In the genomic region with DNA sequence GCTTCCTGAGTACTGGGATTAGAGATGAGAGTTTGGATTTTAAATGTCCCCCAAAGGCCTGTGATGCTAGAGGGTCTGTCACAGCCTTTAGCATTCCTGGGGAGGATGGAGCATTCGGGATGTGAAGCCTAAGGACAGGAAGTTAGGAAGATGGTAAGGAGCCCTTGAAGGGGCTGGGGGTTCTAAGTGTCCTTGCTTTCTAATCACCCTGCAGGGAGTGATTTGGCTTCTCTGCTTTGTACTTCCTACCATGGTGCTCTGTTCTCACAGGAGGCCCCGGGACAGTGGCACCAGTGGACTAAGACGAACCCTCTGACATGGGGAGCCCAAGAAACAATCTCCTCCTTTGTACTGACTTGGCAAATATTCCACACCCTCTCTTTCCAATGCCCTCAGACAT, we compare ENCODE assay signal across 39 mouse cellular contexts. TPM values are rescaled to one million over a fixed set of nuclear protein-coding genes. Genes with fewer than 3 reads are reported as not detected.
"Had no signal": no experiment of that assay in that cellular context is flagged by ENCODE, and none has a peak within 500 bp of the region (broad histone marks: within the 10 kb centered on the region; RNA-seq: fewer than 3 reads in every experiment).

No protein-coding gene starts in this region.

- H3K4me1 ChIP-seq: limb, embryonic 12.5 days; limb, embryonic 13.5 days; limb, embryonic 15.5 days; liver, embryonic 12.5 days; liver, embryonic 13.5 days; liver, embryonic 15.5 days; lung, embryonic 15.5 days; megakaryocyte, embryonic 14.5 days; midbrain, embryonic 12.5 days; midbrain, embryonic 15.5 days; neural tube, embryonic 12.5 days had no signal

- H3K27ac ChIP-seq: left cerebral cortex, adult 2 months; limb, embryonic 10.5 days; limb, embryonic 12.5 days; limb, embryonic 13.5 days; limb, embryonic 15.5 days; liver, embryonic 12.5 days; liver, embryonic 13.5 days; liver, embryonic 14.5 days; liver, embryonic 15.5 days; lung, embryonic 15.5 days; macrophage; midbrain, embryonic 10.5 days; midbrain, embryonic 12.5 days; midbrain, embryonic 15.5 days; neural tube, embryonic 12.5 days had no signal

- H3K27me3 ChIP-seq: limb, embryonic 12.5 days; limb, embryonic 13.5 days; limb, embryonic 15.5 days; liver, embryonic 12.5 days; liver, embryonic 13.5 days; liver, embryonic 15.5 days; lung, embryonic 15.5 days; megakaryocyte, embryonic 14.5 days; midbrain, embryonic 12.5 days; midbrain, embryonic 15.5 days; neural tube, embryonic 12.5 days had no signal

- DNase-seq: left cerebral cortex, postnatal 4 days; liver; liver, embryonic 13.5 days; liver, postnatal 0 days; lung, adult 18-20 months; lung, adult 2 months; lung, embryonic 14.5 days; lung, postnatal 10 days; lung, postnatal 14 days; lung, postnatal 36 days; lung, postnatal 4 days; midbrain, embryonic 14.5 days had no signal

- H3K9ac ChIP-seq: limb, embryonic 12.5 days; limb, embryonic 13.5 days; limb, embryonic 15.5 days; liver, embryonic 12.5 days; liver, embryonic 13.5 days; liver, embryonic 14.5 days; liver, embryonic 15.5 days; liver, postnatal 0 days; lung, embryonic 14.5 days; lung, embryonic 15.5 days; midbrain, embryonic 12.5 days; midbrain, embryonic 15.5 days; neural tube, embryonic 12.5 days had no signal

- H3K36me3 ChIP-seq: limb, embryonic 10.5 days; limb, embryonic 12.5 days; limb, embryonic 13.5 days; limb, embryonic 15.5 days; liver, embryonic 12.5 days; liver, embryonic 13.5 days; liver, embryonic 15.5 days; lung, embryonic 15.5 days; midbrain, embryonic 10.5 days; midbrain, embryonic 12.5 days; midbrain, embryonic 15.5 days; neural tube, embryonic 12.5 days had no signal

- H3K4me2 ChIP-seq: limb, embryonic 12.5 days; limb, embryonic 13.5 days; limb, embryonic 15.5 days; liver, embryonic 11.5 days; liver, embryonic 12.5 days; liver, embryonic 13.5 days; liver, embryonic 15.5 days; lung, embryonic 14.5 days; lung, embryonic 15.5 days; midbrain, embryonic 12.5 days; midbrain, embryonic 15.5 days; neural tube, embryonic 12.5 days had no signal

- ATAC-seq: liver, embryonic 12.5 days; liver, postnatal 0 days; lung, postnatal 0 days; midbrain, embryonic 15.5 days; midbrain, embryonic 16.5 days had no signal

- H3K4me3 ChIP-seq: left cerebral cortex, adult 2 months; limb, embryonic 10.5 days; limb, embryonic 12.5 days; limb, embryonic 13.5 days; limb, embryonic 15.5 days; liver, embryonic 12.5 days; liver, embryonic 13.5 days; liver, embryonic 15.5 days; lung, embryonic 15.5 days; megakaryocyte, embryonic 14.5 days; midbrain, embryonic 10.5 days; midbrain, embryonic 12.5 days; midbrain, embryonic 15.5 days; myocyte; neural tube, embryonic 12.5 days had no signal

- H3K9me3 ChIP-seq: limb, embryonic 10.5 days; limb, embryonic 13.5 days; limb, embryonic 15.5 days; liver, embryonic 12.5 days; liver, embryonic 13.5 days; liver, embryonic 15.5 days; lung, embryonic 15.5 days; midbrain, embryonic 10.5 days; midbrain, embryonic 12.5 days; neural tube, embryonic 12.5 days had no signal

RNA-seq across cellular contexts. Expression of a gene that starts 23.7 kb away (rescaled TPM):
- total RNA-seq: left cerebral cortex, adult 2 months; liver, adult 2 months; megakaryocyte progenitor cell, adult 5-6 weeks; megakaryocyte-erythroid progenitor cell, adult 5-6 weeks; monocyte, adult 5-6 weeks had no signal
- polyA plus RNA-seq: limb, embryonic 10.5 days; limb, embryonic 11.5 days; limb, embryonic 12.5 days; limb, embryonic 13.5 days; limb, embryonic 14.5 days; limb, embryonic 15.5 days; liver, adult 2 months; liver, embryonic 11.5 days; liver, embryonic 12.5 days; liver, embryonic 13.5 days; liver, embryonic 14.5 days; liver, embryonic 15.5 days; liver, embryonic 16.5 days; liver, postnatal 0 days; lung, embryonic 14.5 days; macrophage; midbrain, embryonic 10.5 days; midbrain, embryonic 12.5 days; myocyte; neural tube, embryonic 11.5 days; neural tube, embryonic 12.5 days had no signal
